Mouse (Mus musculus): ENCODE data around the gene Snd1. TPM values are rescaled to one million over a fixed set of nuclear protein-coding genes. Genes with fewer than 3 reads are reported as not detected.
A peak's percentile ranks its signal among the peaks of the same experiment; 100 is the strongest.

The Snd1 gene
- polyA plus RNA-seq, 1 experiment from 2014 or later, result 111 TPM

- Histone ChIP-seq H3K27ac (ENCODE audit: low read depth, low read length) (no peak overlapping the region), H3K4me3 (ENCODE audit: low read depth, low read length) (no peak overlapping the region), H3K27me3 (ENCODE audit: control insufficient read depth, insufficient read depth, low read length) (peaks cover 18% of the 10 kb centered on the region), H3K4me2 (ENCODE audit: low read depth) (no peak overlapping the region), H3K4me1 (ENCODE audit: control insufficient read depth, insufficient read depth, low read length) (no peaks in the 10 kb centered on the region), H3K36me3 (ENCODE audit: control insufficient read depth, insufficient read depth, low read length) (no peaks in the 10 kb centered on the region), H3K9ac (ENCODE audit: low read length) (no peak overlapping the region), H3K9me3 (ENCODE audit: control insufficient read depth, low read length) (no peaks in the 10 kb centered on the region)
- ATAC-seq (ENCODE audit: insufficient read depth, low FRiP score, low TSS enrichment) (no peak), DNase-seq (ENCODE audit: low spot score) (no peak)
- 0% methylated on average over 12 of the region's 12 CpGs for WGBS
Observed at GRCm38 (mm10) chr6:28450977-28451376, 24.0 kb upstream of the Snd1 start.

- DNase-seq (ENCODE audit: low spot score), result no peak
- ATAC-seq (ENCODE audit: insufficient read depth, low FRiP score, low TSS enrichment), result no peak
- H3K36me3 ChIP-seq (ENCODE audit: control insufficient read depth, insufficient read depth, low read length), result no peaks in the 10 kb centered on the region
Observed at GRCm38 (mm10) chr6:28459221-28459668, 15.7 kb upstream of the Snd1 start.

GRCm38 (mm10) chr6:28460534-28460933 is 14.4 kb upstream of the Snd1 start:
- no peak overlapping the region for H3K9ac ChIP-seq (ENCODE audit: low read length)
- no peaks in the 10 kb centered on the region for H3K36me3 ChIP-seq (ENCODE audit: control insufficient read depth, insufficient read depth, low read length)
- H3K9me3 ChIP-seq (ENCODE audit: control insufficient read depth, low read length), result no peaks in the 10 kb centered on the region
- WGBS, result 6% methylated on average over 5 of the region's 5 CpGs
- peak; percentile 44 for DNase-seq (ENCODE audit: low spot score)
- H3K4me2 ChIP-seq (ENCODE audit: low read depth), result no peak overlapping the region
- no peak for ATAC-seq (ENCODE audit: insufficient read depth, low FRiP score, low TSS enrichment)
- no peaks in the 10 kb centered on the region for H3K27me3 ChIP-seq (ENCODE audit: control insufficient read depth, insufficient read depth, low read length)
- no peak overlapping the region for H3K27ac ChIP-seq (ENCODE audit: low read depth, low read length)
- H3K4me1 ChIP-seq (ENCODE audit: control insufficient read depth, insufficient read depth, low read length), result peaks cover 7% of the 10 kb centered on the region
- H3K4me3 ChIP-seq (ENCODE audit: low read depth, low read length), result no peak overlapping the region

More at GRCm38 (mm10) chr6:28459221-28459668, 15.7 kb upstream of the Snd1 start:
- no peak overlapping the region for H3K4me3 ChIP-seq (ENCODE audit: low read depth, low read length)
- H3K4me2 ChIP-seq (ENCODE audit: low read depth), result no peak overlapping the region
- no peaks in the 10 kb centered on the region for H3K27me3 ChIP-seq (ENCODE audit: control insufficient read depth, insufficient read depth, low read length)
- no peak overlapping the region for H3K9ac ChIP-seq (ENCODE audit: low read length)
- peaks cover under 1% of the 10 kb centered on the region for H3K4me1 ChIP-seq (ENCODE audit: control insufficient read depth, insufficient read depth, low read length)
- H3K9me3 ChIP-seq (ENCODE audit: control insufficient read depth, low read length), result no peaks in the 10 kb centered on the region
- H3K27ac ChIP-seq (ENCODE audit: low read depth, low read length), result no peak overlapping the region

GRCm38 (mm10) chr6:28464630-28465029 is 10.3 kb upstream of the Snd1 start:
- Histone ChIP-seq H3K27ac (ENCODE audit: low read depth, low read length) (peak overlapping the region; percentile 54; the same call in 1 of the 2 replicates), H3K9ac (ENCODE audit: low read length) (no peak overlapping the region), H3K4me3 (ENCODE audit: low read depth, low read length) (no peak overlapping the region), H3K4me2 (ENCODE audit: low read depth) (no peak overlapping the region), H3K36me3 (ENCODE audit: control insufficient read depth, insufficient read depth, low read length) (no peaks in the 10 kb centered on the region), H3K4me1 (ENCODE audit: control insufficient read depth, insufficient read depth, low read length) (peaks cover 7% of the 10 kb centered on the region), H3K9me3 (ENCODE audit: control insufficient read depth, low read length) (no peaks in the 10 kb centered on the region), H3K27me3 (ENCODE audit: control insufficient read depth, insufficient read depth, low read length) (no peaks in the 10 kb centered on the region)
- WGBS, result 10% methylated on average over 6 of the region's 6 CpGs
- DNase-seq (ENCODE audit: low spot score), result peak; percentile 44
- ATAC-seq (ENCODE audit: insufficient read depth, low FRiP score, low TSS enrichment), result peak; percentile 53

GRCm38 (mm10) chr6:28470017-28470602 is 4.8 kb upstream of the Snd1 start:
- H3K27me3 ChIP-seq (ENCODE audit: control insufficient read depth, insufficient read depth, low read length), result no peaks in the 10 kb centered on the region
- WGBS, result 73% methylated on average over 4 of the region's 4 CpGs
- no peaks in the 10 kb centered on the region for H3K4me1 ChIP-seq (ENCODE audit: control insufficient read depth, insufficient read depth, low read length)
- H3K4me2 ChIP-seq (ENCODE audit: low read depth), result no peak overlapping the region
- no peak overlapping the region for H3K9ac ChIP-seq (ENCODE audit: low read length)
- no peak for DNase-seq (ENCODE audit: low spot score)
- no peak overlapping the region for H3K4me3 ChIP-seq (ENCODE audit: low read depth, low read length)
- H3K27ac ChIP-seq (ENCODE audit: low read depth, low read length), result no peak overlapping the region
- H3K36me3 ChIP-seq (ENCODE audit: control insufficient read depth, insufficient read depth, low read length), result no peaks in the 10 kb centered on the region
- no peaks in the 10 kb centered on the region for H3K9me3 ChIP-seq (ENCODE audit: control insufficient read depth, low read length)
- ATAC-seq (ENCODE audit: insufficient read depth, low FRiP score, low TSS enrichment), result no peak

GRCm38 (mm10) chr6:28470621-28471020 is 4.3 kb upstream of the Snd1 start:
- 87% methylated on average over 5 of the region's 5 CpGs for WGBS

GRCm38 (mm10) chr6:28471284-28472035 is 3.5 kb upstream of the Snd1 start:
- Histone ChIP-seq H3K4me2 (ENCODE audit: low read depth) (no peak overlapping the region), H3K9me3 (ENCODE audit: control insufficient read depth, low read length) (no peaks in the 10 kb centered on the region), H3K4me1 (ENCODE audit: control insufficient read depth, insufficient read depth, low read length) (no peaks in the 10 kb centered on the region), H3K27ac (ENCODE audit: low read depth, low read length) (no peak overlapping the region), H3K4me3 (ENCODE audit: low read depth, low read length) (no peak overlapping the region), H3K36me3 (ENCODE audit: control insufficient read depth, insufficient read depth, low read length) (no peaks in the 10 kb centered on the region), H3K27me3 (ENCODE audit: control insufficient read depth, insufficient read depth, low read length) (no peaks in the 10 kb centered on the region), H3K9ac (ENCODE audit: low read length) (no peak overlapping the region)
- 89% methylated on average over 9 of the region's 9 CpGs for WGBS
- ATAC-seq (ENCODE audit: insufficient read depth, low FRiP score, low TSS enrichment), result no peak
- DNase-seq (ENCODE audit: low spot score), result no peak

More at GRCm38 (mm10) chr6:28470621-28471020, 4.3 kb upstream of the Snd1 start:
- Histone ChIP-seq H3K9ac (ENCODE audit: low read length) (no peak overlapping the region), H3K36me3 (ENCODE audit: control insufficient read depth, insufficient read depth, low read length) (no peaks in the 10 kb centered on the region), H3K4me3 (ENCODE audit: low read depth, low read length) (no peak overlapping the region), H3K9me3 (ENCODE audit: control insufficient read depth, low read length) (no peaks in the 10 kb centered on the region), H3K4me1 (ENCODE audit: control insufficient read depth, insufficient read depth, low read length) (no peaks in the 10 kb centered on the region), H3K4me2 (ENCODE audit: low read depth) (no peak overlapping the region), H3K27ac (ENCODE audit: low read depth, low read length) (no peak overlapping the region), H3K27me3 (ENCODE audit: control insufficient read depth, insufficient read depth, low read length) (no peaks in the 10 kb centered on the region)
- ATAC-seq (ENCODE audit: insufficient read depth, low FRiP score, low TSS enrichment), result no peak
- DNase-seq (ENCODE audit: low spot score), result no peak

GRCm38 (mm10) chr6:28474211-28474610 is 728 bp upstream of the Snd1 start:
- Histone ChIP-seq H3K4me1 (ENCODE audit: control insufficient read depth, insufficient read depth, low read length) (no peaks in the 10 kb centered on the region), H3K9me3 (ENCODE audit: control insufficient read depth, low read length) (no peaks in the 10 kb centered on the region), H3K36me3 (ENCODE audit: control insufficient read depth, insufficient read depth, low read length) (no peaks in the 10 kb centered on the region), H3K4me3 (ENCODE audit: low read depth, low read length) (no peak overlapping the region), H3K27me3 (ENCODE audit: control insufficient read depth, insufficient read depth, low read length) (no peaks in the 10 kb centered on the region), H3K27ac (ENCODE audit: low read depth, low read length) (no peak overlapping the region), H3K4me2 (ENCODE audit: low read depth) (no peak overlapping the region), H3K9ac (ENCODE audit: low read length) (no peak overlapping the region)
- WGBS, result 89% methylated on average over 4 of the region's 4 CpGs
- no peak for ATAC-seq (ENCODE audit: insufficient read depth, low FRiP score, low TSS enrichment)
- no peak for DNase-seq (ENCODE audit: low spot score)

Measured in neural tube, embryonic 11.5 days (tissue).